Mouse (Mus musculus): Measurements from ENCODE around the gene Dnah2. TPM values are rescaled to one million over a fixed set of nuclear protein-coding genes. Genes with fewer than 3 reads are reported as not detected.
"Not testable (repeated sequence)": the region's sequence is repeated elsewhere in the genome, so short reads cannot be mapped to it uniquely, and the experiment has no call there.

The Dnah2 gene
- polyA plus RNA-seq, 1 experiment from 2014 or later = 3.0 TPM

GRCm38 (mm10) chr11:69545957-69546356, 3.0 kb downstream of the Dnah2 start:
- no peaks in the 10 kb centered on the region for H3K9me3 ChIP-seq (ENCODE audit: control insufficient read depth, low read length)
- peak; percentile 9; the same call in 1 of the 2 replicates for ATAC-seq
- peak overlapping the region; percentile 54 for H3K4me3 ChIP-seq (ENCODE audit: low read length)
- peak overlapping the region; percentile 95 for H3K27ac ChIP-seq (ENCODE audit: low read depth, low read length)
- peak overlapping the region; percentile 74 for H3K9ac ChIP-seq (ENCODE audit: low read depth, low read length)
- no peaks in the 10 kb centered on the region for H3K27me3 ChIP-seq (replicated peaks; ENCODE audit: control insufficient read depth, insufficient read depth, low read length)
- WGBS = 12% methylated on average over 7 of the region's 7 CpGs
- peak overlapping the region; percentile 94 for H3K4me2 ChIP-seq (ENCODE audit: low read length)
- H3K36me3 ChIP-seq (ENCODE audit: control insufficient read depth, insufficient read depth, low read length) = no peaks in the 10 kb centered on the region
- H3K4me1 ChIP-seq (ENCODE audit: control insufficient read depth, insufficient read depth, low read depth, low read length) = peaks cover 41% of the 10 kb centered on the region

- ATAC-seq = no peak
- peak overlapping the region; percentile 66 for H3K27ac ChIP-seq (ENCODE audit: low read depth, low read length)
- WGBS = 12% methylated on average over 3 of the region's 3 CpGs
- peaks cover 34% of the 10 kb centered on the region for H3K4me1 ChIP-seq (ENCODE audit: control insufficient read depth, insufficient read depth, low read depth, low read length)
- H3K4me3 ChIP-seq (ENCODE audit: low read length) = no peak overlapping the region; the same call in 1 of the 2 replicates
- no peaks in the 10 kb centered on the region for H3K9me3 ChIP-seq (ENCODE audit: control insufficient read depth, low read length)
- no peak overlapping the region for H3K9ac ChIP-seq (ENCODE audit: low read depth, low read length)
- H3K4me2 ChIP-seq (ENCODE audit: low read length) = peak overlapping the region; percentile 7; the same call in 1 of the 2 replicates
- H3K36me3 ChIP-seq (ENCODE audit: control insufficient read depth, insufficient read depth, low read length) = no peaks in the 10 kb centered on the region
- no peaks in the 10 kb centered on the region for H3K27me3 ChIP-seq (replicated peaks; ENCODE audit: control insufficient read depth, insufficient read depth, low read length)
These were observed 5.3 kb downstream of the Dnah2 start for GRCm38 (mm10) chr11:69543598-69543997.

GRCm38 (mm10) chr11:69541741-69542140, 7.2 kb downstream of the Dnah2 start:
- not testable (repeated sequence) for ATAC-seq; H3K27me3 ChIP-seq (replicated peaks; ENCODE audit: control insufficient read depth, insufficient read depth, low read length); H3K9ac ChIP-seq (ENCODE audit: low read depth, low read length); H3K4me2 ChIP-seq (ENCODE audit: low read length); H3K9me3 ChIP-seq (ENCODE audit: control insufficient read depth, low read length); H3K4me3 ChIP-seq (ENCODE audit: low read length); H3K27ac ChIP-seq (ENCODE audit: low read depth, low read length); H3K36me3 ChIP-seq (ENCODE audit: control insufficient read depth, insufficient read depth, low read length)
- H3K4me1 ChIP-seq (ENCODE audit: control insufficient read depth, insufficient read depth, low read depth, low read length) = peaks cover 18% of the 10 kb centered on the region
- 81% methylated on average over 1 of the region's 3 CpGs for WGBS

GRCm38 (mm10) chr11:69540700-69541099, 8.2 kb downstream of the Dnah2 start:
- no peak overlapping the region for H3K9ac ChIP-seq (ENCODE audit: low read depth, low read length)
- no peak overlapping the region for H3K27ac ChIP-seq (ENCODE audit: low read depth, low read length)
- no peaks in the 10 kb centered on the region for H3K36me3 ChIP-seq (ENCODE audit: control insufficient read depth, insufficient read depth, low read length)
- WGBS = 98% methylated on average over 2 of the region's 2 CpGs
- H3K4me2 ChIP-seq (ENCODE audit: low read length) = no peak overlapping the region
- peaks cover 15% of the 10 kb centered on the region for H3K4me1 ChIP-seq (ENCODE audit: control insufficient read depth, insufficient read depth, low read depth, low read length)
- H3K27me3 ChIP-seq (replicated peaks; ENCODE audit: control insufficient read depth, insufficient read depth, low read length) = no peaks in the 10 kb centered on the region
- ATAC-seq = no peak
- H3K9me3 ChIP-seq (ENCODE audit: control insufficient read depth, low read length) = no peaks in the 10 kb centered on the region
- H3K4me3 ChIP-seq (ENCODE audit: low read length) = no peak overlapping the region

- no peak overlapping the region for H3K27ac ChIP-seq (ENCODE audit: low read depth, low read length)
- no peaks in the 10 kb centered on the region for H3K36me3 ChIP-seq (ENCODE audit: control insufficient read depth, insufficient read depth, low read length)
- H3K4me1 ChIP-seq (ENCODE audit: control insufficient read depth, insufficient read depth, low read depth, low read length) = no peaks in the 10 kb centered on the region
- 78% methylated on average over 1 of the region's 1 CpGs for WGBS
- H3K4me2 ChIP-seq (ENCODE audit: low read length) = no peak overlapping the region
- H3K9ac ChIP-seq (ENCODE audit: low read depth, low read length) = no peak overlapping the region
- no peaks in the 10 kb centered on the region for H3K27me3 ChIP-seq (replicated peaks; ENCODE audit: control insufficient read depth, insufficient read depth, low read length)
- no peak for ATAC-seq
- H3K9me3 ChIP-seq (ENCODE audit: control insufficient read depth, low read length) = no peaks in the 10 kb centered on the region
- H3K4me3 ChIP-seq (ENCODE audit: low read length) = no peak overlapping the region
These were observed 13.9 kb downstream of the Dnah2 start for GRCm38 (mm10) chr11:69534990-69535389.

- Histone ChIP-seq H3K27ac (ENCODE audit: low read depth, low read length) (no peak overlapping the region), H3K27me3 (replicated peaks; ENCODE audit: control insufficient read depth, insufficient read depth, low read length) (no peaks in the 10 kb centered on the region), H3K4me1 (ENCODE audit: control insufficient read depth, insufficient read depth, low read depth, low read length) (peaks cover 5% of the 10 kb centered on the region; the same call in 1 of the 2 replicates), H3K36me3 (ENCODE audit: control insufficient read depth, insufficient read depth, low read length) (no peaks in the 10 kb centered on the region), H3K9me3 (ENCODE audit: control insufficient read depth, low read length) (no peaks in the 10 kb centered on the region), H3K9ac (ENCODE audit: low read depth, low read length) (no peak overlapping the region), H3K4me2 (ENCODE audit: low read length) (no peak overlapping the region), H3K4me3 (ENCODE audit: low read length) (no peak overlapping the region)
- 83% methylated on average over 7 of the region's 7 CpGs for WGBS
- ATAC-seq = no peak
These were observed 16.3 kb downstream of the Dnah2 start for GRCm38 (mm10) chr11:69532480-69533150.

GRCm38 (mm10) chr11:69530755-69531154, 18.2 kb downstream of the Dnah2 start:
- not testable (repeated sequence) for H3K9me3 ChIP-seq (ENCODE audit: control insufficient read depth, low read length); ATAC-seq; H3K27ac ChIP-seq (ENCODE audit: low read depth, low read length); H3K4me3 ChIP-seq (ENCODE audit: low read length); H3K4me2 ChIP-seq (ENCODE audit: low read length); H3K36me3 ChIP-seq (ENCODE audit: control insufficient read depth, insufficient read depth, low read length); H3K27me3 ChIP-seq (replicated peaks; ENCODE audit: control insufficient read depth, insufficient read depth, low read length); H3K9ac ChIP-seq (ENCODE audit: low read depth, low read length)
- peaks cover 12% of the 10 kb centered on the region; the same call in 1 of the 2 replicates for H3K4me1 ChIP-seq (ENCODE audit: control insufficient read depth, insufficient read depth, low read depth, low read length)
- WGBS = 89% methylated on average over 6 of the region's 6 CpGs

GRCm38 (mm10) chr11:69530281-69530680, 18.6 kb downstream of the Dnah2 start:
- ATAC-seq; H3K36me3 ChIP-seq (ENCODE audit: control insufficient read depth, insufficient read depth, low read length); H3K4me2 ChIP-seq (ENCODE audit: low read length); H3K9ac ChIP-seq (ENCODE audit: low read depth, low read length); H3K27me3 ChIP-seq (replicated peaks; ENCODE audit: control insufficient read depth, insufficient read depth, low read length); H3K4me3 ChIP-seq (ENCODE audit: low read length); H3K9me3 ChIP-seq (ENCODE audit: control insufficient read depth, low read length); H3K27ac ChIP-seq (ENCODE audit: low read depth, low read length): not testable (repeated sequence)
- H3K4me1 ChIP-seq (ENCODE audit: control insufficient read depth, insufficient read depth, low read depth, low read length) = peaks cover 12% of the 10 kb centered on the region; the same call in 1 of the 2 replicates
- 97% methylated on average over 3 of the region's 3 CpGs for WGBS

GRCm38 (mm10) chr11:69528031-69528390, 20.9 kb downstream of the Dnah2 start:
- Histone ChIP-seq H3K9me3 (ENCODE audit: control insufficient read depth, low read length) (no peaks in the 10 kb centered on the region), H3K4me2 (ENCODE audit: low read length) (no peak overlapping the region), H3K36me3 (ENCODE audit: control insufficient read depth, insufficient read depth, low read length) (no peaks in the 10 kb centered on the region), H3K4me1 (ENCODE audit: control insufficient read depth, insufficient read depth, low read depth, low read length) (peaks cover 12% of the 10 kb centered on the region; the same call in 1 of the 2 replicates), H3K4me3 (ENCODE audit: low read length) (no peak overlapping the region), H3K27me3 (replicated peaks; ENCODE audit: control insufficient read depth, insufficient read depth, low read length) (no peaks in the 10 kb centered on the region), H3K9ac (ENCODE audit: low read depth, low read length) (no peak overlapping the region), H3K27ac (ENCODE audit: low read depth, low read length) (peak overlapping the region; percentile 96)
- 0 out of 2 replicates have a peak, but pooled peaks have one; percentile 10 for ATAC-seq
- 62% methylated on average over 4 of the region's 4 CpGs for WGBS
